In the genomic region with DNA sequence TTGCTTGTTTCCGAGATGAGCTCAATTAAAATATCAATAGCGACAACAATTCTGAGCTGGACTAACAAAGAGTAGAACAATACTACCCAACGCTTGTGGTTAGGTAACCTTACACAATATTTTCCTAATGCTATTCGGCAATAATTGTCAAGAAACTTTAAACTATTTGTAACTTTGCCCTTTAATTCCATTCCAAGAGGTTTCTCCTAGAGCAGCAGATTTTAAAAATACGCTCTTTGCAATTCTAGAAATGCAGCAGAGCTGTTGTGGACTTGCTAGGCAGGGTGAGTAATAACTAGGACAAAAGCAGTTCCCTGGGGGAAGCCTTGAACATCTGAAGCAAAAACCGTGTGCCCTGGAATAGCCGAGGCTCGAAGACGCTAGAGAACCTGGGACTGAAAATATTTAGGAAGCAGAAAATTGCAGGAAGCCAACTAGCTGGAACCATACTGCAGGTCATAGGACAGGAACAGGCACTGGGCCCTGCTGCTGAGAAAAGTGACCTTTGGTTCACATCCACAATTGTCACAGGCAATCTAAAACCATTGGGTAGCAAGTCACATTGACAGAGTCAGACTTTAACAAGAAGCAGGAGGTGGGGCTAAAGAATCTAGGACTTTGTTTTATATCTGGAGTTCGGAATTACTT, we compare ENCODE assay signal across 21 mouse cellular contexts. TPM values are rescaled to one million over a fixed set of nuclear protein-coding genes. Genes with fewer than 3 reads are reported as not detected.
DNase-seq lines count a peak whose midpoint lies in the region; ATAC-seq and TF ChIP-seq lines count a peak whose summit lies in the region.
"Had no signal": no experiment of that assay in that cellular context is flagged by ENCODE, and none has a peak within 500 bp of the region (broad histone marks: within the 10 kb centered on the region; RNA-seq: fewer than 3 reads in every experiment).

No protein-coding gene starts in this region.

- H3K4me3 ChIP-seq in midbrain, embryonic 11.5 days (ENCODE audit: low read depth, low read length): no peak overlapping the region
- H3K4me3 ChIP-seq in midbrain, embryonic 15.5 days: no peak overlapping the region
- H3K4me3 ChIP-seq in kidney, adult 2 months (ENCODE audit: insufficient read depth, low read depth, low read length): no peak overlapping the region
- H3K4me3 ChIP-seq in gastrocnemius, adult 2 months: no peak overlapping the region
- no peak overlapping the region for H3K4me3 ChIP-seq in hindbrain, postnatal 0 days (ENCODE audit: low read length)
- H3K4me3 ChIP-seq: embryonic facial prominence, embryonic 13.5 days; heart, embryonic 10.5 days; hindbrain, embryonic 12.5 days; limb, embryonic 12.5 days; liver, embryonic 15.5 days; stomach, embryonic 15.5 days had no signal

- WGBS in midbrain, embryonic 11.5 days: 80% methylated on average over 10 of the region's 10 CpGs
- WGBS in midbrain, embryonic 15.5 days: 77% methylated on average over 10 of the region's 10 CpGs
- 31% methylated on average over 10 of the region's 10 CpGs for WGBS in kidney, adult 2 months
- 68% methylated on average over 10 of the region's 10 CpGs for WGBS in hindbrain, postnatal 0 days

- H3K27me3 ChIP-seq in midbrain, embryonic 11.5 days (ENCODE audit: control insufficient read depth, insufficient read depth, low read length): no peaks in the 10 kb centered on the region
- no peaks in the 10 kb centered on the region for H3K27me3 ChIP-seq in midbrain, embryonic 15.5 days (replicated peaks)
- H3K27me3 ChIP-seq in kidney, adult 2 months (replicated peaks; ENCODE audit: control insufficient read depth, insufficient read depth, low read length): no peaks in the 10 kb centered on the region
- H3K27me3 ChIP-seq in hindbrain, postnatal 0 days (ENCODE audit: insufficient read depth, low read length): no peaks in the 10 kb centered on the region
- H3K27me3 ChIP-seq: embryonic facial prominence, embryonic 13.5 days; hindbrain, embryonic 12.5 days; limb, embryonic 12.5 days; liver, embryonic 15.5 days; stomach, embryonic 15.5 days had no signal

- DNase-seq in midbrain, embryonic 11.5 days (ENCODE audit: low spot score, missing footprints): peak; percentile 66
- DNase-seq in kidney, adult 2 months: peak; percentile 84
- peak; percentile 20 to 67 for DNase-seq in kidney, postnatal 25 days
- DNase-seq in gastrocnemius, adult 2 months: no peak
- no peak for DNase-seq in hindbrain, postnatal 0 days (ENCODE audit: low spot score)
- no peak for DNase-seq in left cerebral cortex, adult 8-10 months (ENCODE audit: low spot score in 2 of 2)
- DNase-seq: adrenal gland, adult 2 months; cerebellum, adult 9-10 months; gastrocnemius, postnatal 36 days; heart, postnatal 10 days; lung, postnatal 14 days; right cerebral cortex, postnatal 14 days; thymus, adult 18-20 months had no signal

- intact Hi-C loops in gastrocnemius, adult 2 months (cut with DNase I): no loop called here

- H3K36me3 ChIP-seq in midbrain, embryonic 11.5 days (ENCODE audit: control insufficient read depth, insufficient read depth, low read length): no peaks in the 10 kb centered on the region
- H3K36me3 ChIP-seq in midbrain, embryonic 15.5 days (replicated peaks): no peaks in the 10 kb centered on the region
- H3K36me3 ChIP-seq in kidney, adult 2 months (ENCODE audit: control insufficient read depth, insufficient read depth, low read length): no peaks in the 10 kb centered on the region
- H3K36me3 ChIP-seq in hindbrain, postnatal 0 days (ENCODE audit: insufficient read depth, low read length): no peaks in the 10 kb centered on the region
- H3K36me3 ChIP-seq: embryonic facial prominence, embryonic 13.5 days; heart, embryonic 10.5 days; hindbrain, embryonic 12.5 days; limb, embryonic 12.5 days; liver, embryonic 15.5 days; stomach, embryonic 15.5 days had no signal

- H3K4me2 ChIP-seq in midbrain, embryonic 11.5 days: no peak overlapping the region
- no peak overlapping the region for H3K4me2 ChIP-seq in midbrain, embryonic 15.5 days
- no peak overlapping the region for H3K4me2 ChIP-seq in hindbrain, postnatal 0 days (ENCODE audit: low read depth, low read length)
- H3K4me2 ChIP-seq: embryonic facial prominence, embryonic 13.5 days; hindbrain, embryonic 12.5 days; limb, embryonic 12.5 days; liver, embryonic 15.5 days; stomach, embryonic 15.5 days had no signal

- no peaks in the 10 kb centered on the region for H3K4me1 ChIP-seq in midbrain, embryonic 11.5 days (ENCODE audit: control insufficient read depth, insufficient read depth, low read length)
- H3K4me1 ChIP-seq in midbrain, embryonic 15.5 days: no peaks in the 10 kb centered on the region
- peaks cover 14% of the 10 kb centered on the region for H3K4me1 ChIP-seq in kidney, adult 2 months (ENCODE audit: control insufficient read depth, insufficient read depth, low read length)
- no peaks in the 10 kb centered on the region for H3K4me1 ChIP-seq in hindbrain, postnatal 0 days (ENCODE audit: insufficient read depth, low read length)
- H3K4me1 ChIP-seq: embryonic facial prominence, embryonic 13.5 days; hindbrain, embryonic 12.5 days; limb, embryonic 12.5 days; liver, embryonic 15.5 days; stomach, embryonic 15.5 days had no signal

- TF ChIP-seq POLR2A in kidney, adult 2 months (IDR thresholded peaks at IDR 0.05; ENCODE audit: low read depth, low read length): no peak

- H3K9ac ChIP-seq in midbrain, embryonic 11.5 days (ENCODE audit: low read length): no peak overlapping the region
- no peak overlapping the region for H3K9ac ChIP-seq in midbrain, embryonic 15.5 days
- H3K9ac ChIP-seq in hindbrain, postnatal 0 days (replicated peaks; ENCODE audit: low read length): no peak overlapping the region
- H3K9ac ChIP-seq: embryonic facial prominence, embryonic 13.5 days; hindbrain, embryonic 12.5 days; limb, embryonic 12.5 days; liver, embryonic 15.5 days; stomach, embryonic 15.5 days had no signal

- no peak for TF ChIP-seq CTCF in kidney, adult 2 months (conservative IDR thresholded peaks at IDR 0.05; ENCODE audit: insufficient read depth, insufficient read length, low read depth, low read length)
- TF ChIP-seq CTCF in gastrocnemius, adult 2 months (IDR thresholded peaks at IDR 0.05): no peak
- no peak for TF ChIP-seq CTCF in hindbrain, postnatal 0 days (IDR thresholded peaks at IDR 0.05; ENCODE audit: low read depth)

- ATAC-seq in midbrain, embryonic 11.5 days (ENCODE audit: low FRiP score): no peak
- ATAC-seq in midbrain, embryonic 15.5 days (replicated peaks): no peak
- no peak for ATAC-seq in hindbrain, postnatal 0 days
- ATAC-seq: forebrain, embryonic 16.5 days had no signal

- no peak overlapping the region for H3K27ac ChIP-seq in midbrain, embryonic 11.5 days (ENCODE audit: low read depth, low read length)
- no peak overlapping the region for H3K27ac ChIP-seq in midbrain, embryonic 15.5 days
- H3K27ac ChIP-seq in kidney, adult 2 months (ENCODE audit: insufficient read depth, low read depth, low read length): peak overlapping the region; percentile 79
- no peak overlapping the region for H3K27ac ChIP-seq in gastrocnemius, adult 2 months
- no peak overlapping the region for H3K27ac ChIP-seq in hindbrain, postnatal 0 days
- H3K27ac ChIP-seq: embryonic facial prominence, embryonic 13.5 days; heart, embryonic 10.5 days; hindbrain, embryonic 12.5 days; limb, embryonic 12.5 days; liver, embryonic 15.5 days; stomach, embryonic 15.5 days had no signal

- H3K9me3 ChIP-seq in midbrain, embryonic 11.5 days (ENCODE audit: control insufficient read depth, low read length): no peaks in the 10 kb centered on the region
- H3K9me3 ChIP-seq in midbrain, embryonic 15.5 days: no peaks in the 10 kb centered on the region
- H3K9me3 ChIP-seq in hindbrain, postnatal 0 days (ENCODE audit: low read length): no peaks in the 10 kb centered on the region
- H3K9me3 ChIP-seq: embryonic facial prominence, embryonic 13.5 days; heart, embryonic 10.5 days; hindbrain, embryonic 12.5 days; limb, embryonic 12.5 days; liver, embryonic 15.5 days; stomach, embryonic 15.5 days had no signal

RNA-seq across cellular contexts. Expression of a gene that starts 24.7 kb away (rescaled TPM):
- polyA plus RNA-seq in midbrain, embryonic 11.5 days (2014; fragmentation: Nextera tagmentation; extraction: Ambion mirVana): 26.7 and 30.7 TPM in 2 replicates
- polyA plus RNA-seq in midbrain, embryonic 15.5 days (2015; fragmentation: Nextera tagmentation; extraction: Ambion mirVana): 20.7 and 21.6 TPM in 2 replicates
- polyA plus RNA-seq in kidney, adult 2 months (2012; rRNA removed): 15.3 and 17.5 TPM in 2 replicates
- 10 to 100 TPM; 15.6 to 20.1 TPM for total RNA-seq in gastrocnemius, adult 2 months (2021)
- 27.9 and 36.2 TPM in 2 replicates for total RNA-seq in hindbrain, postnatal 0 days (2014; rRNA removed)
- polyA plus RNA-seq in hindbrain, postnatal 0 days (2015; fragmentation: Nextera tagmentation; extraction: Ambion mirVana): 16.0 and 17.6 TPM in 2 replicates
- total RNA-seq in left cerebral cortex, adult 8-10 months (2022): 10 to 100 TPM; 13.4 to 16.2 (median 13.9) TPM

Comparison
In these comparisons a context has a peak if more than half of its experiments do, and no peak if none do; other contexts are left out.
1. DNase-seq: peak in midbrain, embryonic 11.5 days (single experiment), kidney, adult 2 months (single experiment) and kidney, postnatal 25 days (2 of 2); none in gastrocnemius, adult 2 months (single experiment), hindbrain, postnatal 0 days (single experiment) and left cerebral cortex, adult 8-10 months (0 of 2).